Mouse (Mus musculus): ENCODE measurements around the gene Capn8. TPM values are rescaled to one million over a fixed set of nuclear protein-coding genes. Genes with fewer than 3 reads are reported as not detected.

Gene Capn8
- total RNA-seq, 2 experiments from 2014 or later, result not detected

GRCm38 (mm10) chr1:182543906-182544305 lies 20.9 kb upstream of the Capn8 start:
- ATAC-seq (ENCODE audit: poor library complexity, severe bottlenecking), result no peak

- ATAC-seq (ENCODE audit: poor library complexity, severe bottlenecking), result no peak
Measured at GRCm38 (mm10) chr1:182550761-182551160, 14.0 kb upstream of the Capn8 start.

- ATAC-seq (ENCODE audit: poor library complexity, severe bottlenecking), result peak; percentile 85
Measured at GRCm38 (mm10) chr1:182553649-182554375, 11.0 kb upstream of the Capn8 start.

- ATAC-seq (ENCODE audit: poor library complexity, severe bottlenecking), result no peak
Measured at GRCm38 (mm10) chr1:182558271-182558670, 6.5 kb upstream of the Capn8 start.

GRCm38 (mm10) chr1:182559530-182559929 lies 5.3 kb upstream of the Capn8 start:
- no peak for ATAC-seq (ENCODE audit: poor library complexity, severe bottlenecking)

GRCm38 (mm10) chr1:182560390-182561098 lies 4.3 kb upstream of the Capn8 start:
- ATAC-seq (ENCODE audit: poor library complexity, severe bottlenecking), result no peak

- no peak for ATAC-seq (ENCODE audit: poor library complexity, severe bottlenecking)
Measured at GRCm38 (mm10) chr1:182561945-182562514, 2.8 kb upstream of the Capn8 start.

- peak; percentile 69 for ATAC-seq (ENCODE audit: poor library complexity, severe bottlenecking)
Measured at GRCm38 (mm10) chr1:182562576-182563370, 2.0 kb upstream of the Capn8 start.

GRCm38 (mm10) chr1:182565351-182565835 lies 586 bp downstream of the Capn8 start:
- no peak for ATAC-seq (ENCODE audit: poor library complexity, severe bottlenecking)

- no peak for ATAC-seq (ENCODE audit: poor library complexity, severe bottlenecking)
Measured at GRCm38 (mm10) chr1:182571148-182571547, 6.3 kb downstream of the Capn8 start.

GRCm38 (mm10) chr1:182571973-182572372 lies 7.2 kb downstream of the Capn8 start:
- ATAC-seq (ENCODE audit: poor library complexity, severe bottlenecking), result no peak

- no peak for ATAC-seq (ENCODE audit: poor library complexity, severe bottlenecking)
Measured at GRCm38 (mm10) chr1:182573856-182574665, 9.3 kb downstream of the Capn8 start.

- no peak for ATAC-seq (ENCODE audit: poor library complexity, severe bottlenecking)
Measured at GRCm38 (mm10) chr1:182574666-182575049, 9.9 kb downstream of the Capn8 start.

GRCm38 (mm10) chr1:182584169-182584568 lies 19.4 kb downstream of the Capn8 start:
- ATAC-seq (ENCODE audit: poor library complexity, severe bottlenecking), result no peak

- ATAC-seq (ENCODE audit: poor library complexity, severe bottlenecking), result 0 out of 2 replicates have a peak, but pooled peaks have one; percentile 43
Measured at GRCm38 (mm10) chr1:182585162-182585840, 20.5 kb downstream of the Capn8 start.

GRCm38 (mm10) chr1:182587706-182588105 lies 22.9 kb downstream of the Capn8 start:
- no peak for ATAC-seq (ENCODE audit: poor library complexity, severe bottlenecking)

GRCm38 (mm10) chr1:182591491-182591890 lies 26.7 kb downstream of the Capn8 start:
- ATAC-seq (ENCODE audit: poor library complexity, severe bottlenecking), result no peak

- no peak for ATAC-seq (ENCODE audit: poor library complexity, severe bottlenecking)
Measured at GRCm38 (mm10) chr1:182592436-182592835, 27.6 kb downstream of the Capn8 start.

GRCm38 (mm10) chr1:182605330-182606150 lies 40.7 kb downstream of the Capn8 start:
- no peak for ATAC-seq (ENCODE audit: poor library complexity, severe bottlenecking)

Data from megakaryocyte, adult 5-6 weeks (primary cell).